Mouse (Mus musculus): ENCODE data around the gene Gm10570. TPM values are rescaled to one million over a fixed set of nuclear protein-coding genes. Genes with fewer than 3 reads are reported as not detected.

Gm10570 gene
- polyA plus RNA-seq, 1 experiment from 2014 or later: 0.92 TPM

- H3K4me3 ChIP-seq (replicated peaks; ENCODE audit: low read length): no peak overlapping the region
- H3K9me3 ChIP-seq (ENCODE audit: control insufficient read depth, low read length): no peaks in the 10 kb centered on the region
- H3K27ac ChIP-seq (ENCODE audit: low read length): no peak overlapping the region
- no peak for ATAC-seq
- no peak overlapping the region for H3K9ac ChIP-seq (replicated peaks; ENCODE audit: low read depth, low read length)
- no peaks in the 10 kb centered on the region for H3K36me3 ChIP-seq (ENCODE audit: control insufficient read depth, insufficient read depth)
- H3K4me1 ChIP-seq (replicated peaks; ENCODE audit: control insufficient read depth, insufficient read depth, low read length): peaks cover 26% of the 10 kb centered on the region
- no peak overlapping the region for H3K4me2 ChIP-seq (ENCODE audit: low read length)
- H3K27me3 ChIP-seq (replicated peaks; ENCODE audit: control insufficient read depth, insufficient read depth, low read length): no peaks in the 10 kb centered on the region
- WGBS: 77% methylated on average over 7 of the region's 7 CpGs
Measured at GRCm38 (mm10) chr4:130276573-130277176, 31.8 kb downstream of the Gm10570 start.

- Histone ChIP-seq H3K36me3 (ENCODE audit: control insufficient read depth, insufficient read depth) (no peaks in the 10 kb centered on the region), H3K4me3 (replicated peaks; ENCODE audit: low read length) (peak overlapping the region; percentile 72), H3K4me2 (ENCODE audit: low read length) (peak overlapping the region; percentile 86), H3K27ac (ENCODE audit: low read length) (peak overlapping the region; percentile 98), H3K9me3 (ENCODE audit: control insufficient read depth, low read length) (no peaks in the 10 kb centered on the region), H3K4me1 (replicated peaks; ENCODE audit: control insufficient read depth, insufficient read depth, low read length) (peaks cover 30% of the 10 kb centered on the region), H3K9ac (replicated peaks; ENCODE audit: low read depth, low read length) (peak overlapping the region; percentile 90), H3K27me3 (replicated peaks; ENCODE audit: control insufficient read depth, insufficient read depth, low read length) (no peaks in the 10 kb centered on the region)
- whole genome bisulfite sequencing: 44% methylated on average over 5 of the region's 5 CpGs
- ATAC-seq: no peak
Measured at GRCm38 (mm10) chr4:130275823-130276105, 32.7 kb downstream of the Gm10570 start.

- Histone ChIP-seq H3K27me3 (replicated peaks; ENCODE audit: control insufficient read depth, insufficient read depth, low read length) (no peaks in the 10 kb centered on the region), H3K9ac (replicated peaks; ENCODE audit: low read depth, low read length) (peak overlapping the region; percentile 90), H3K4me1 (replicated peaks; ENCODE audit: control insufficient read depth, insufficient read depth, low read length) (peaks cover 34% of the 10 kb centered on the region), H3K4me2 (ENCODE audit: low read length) (peak overlapping the region; percentile 86), H3K36me3 (ENCODE audit: control insufficient read depth, insufficient read depth) (no peaks in the 10 kb centered on the region), H3K9me3 (ENCODE audit: control insufficient read depth, low read length) (no peaks in the 10 kb centered on the region), H3K4me3 (replicated peaks; ENCODE audit: low read length) (peak overlapping the region; percentile 72), H3K27ac (ENCODE audit: low read length) (peak overlapping the region; percentile 98)
- under 1% methylated on average over 56 of the region's 62 CpGs for WGBS
- peak; percentile 36 for ATAC-seq
Measured at GRCm38 (mm10) chr4:130275016-130275822, 33.3 kb downstream of the Gm10570 start.

DNA sequence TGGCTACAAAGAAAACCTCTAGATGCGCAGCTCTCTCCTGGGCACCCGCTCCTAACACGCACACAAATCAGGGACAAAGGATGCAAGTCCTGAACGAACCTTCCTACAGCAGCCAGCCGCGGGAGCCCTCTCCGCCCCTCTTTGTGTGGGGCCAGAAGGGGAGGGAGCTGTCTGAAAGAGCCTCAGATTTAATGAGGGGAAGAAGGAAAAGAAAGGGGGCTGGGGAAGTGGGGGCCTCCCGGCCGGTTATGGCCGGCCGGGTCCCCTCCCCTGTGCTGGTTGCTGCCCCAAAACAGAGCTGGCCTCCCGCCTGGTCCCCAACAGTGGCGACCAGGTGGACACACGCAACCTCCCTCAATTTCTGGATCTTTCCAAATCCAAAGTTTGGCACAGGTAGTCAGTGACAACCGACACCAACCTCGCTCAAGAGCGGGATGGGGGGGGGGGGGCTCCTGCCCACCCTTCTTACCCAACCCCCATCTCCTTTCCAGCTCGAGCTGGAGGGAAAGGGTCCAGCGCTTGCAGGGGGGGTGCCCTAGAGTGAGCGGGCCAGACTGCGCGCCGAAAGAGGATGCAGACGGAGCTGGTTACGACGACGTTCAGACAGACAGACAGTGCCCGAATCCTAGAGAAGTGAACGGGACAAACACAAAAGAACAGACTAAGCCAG lies 34.0 kb downstream of the Gm10570 start:
- Histone ChIP-seq H3K27ac (ENCODE audit: low read length) (peak overlapping the region; percentile 98), H3K27me3 (replicated peaks; ENCODE audit: control insufficient read depth, insufficient read depth, low read length) (no peaks in the 10 kb centered on the region), H3K9me3 (ENCODE audit: control insufficient read depth, low read length) (no peaks in the 10 kb centered on the region), H3K9ac (replicated peaks; ENCODE audit: low read depth, low read length) (peak overlapping the region; percentile 90), H3K4me3 (replicated peaks; ENCODE audit: low read length) (peak overlapping the region; percentile 72), H3K4me1 (replicated peaks; ENCODE audit: control insufficient read depth, insufficient read depth, low read length) (peaks cover 36% of the 10 kb centered on the region), H3K36me3 (ENCODE audit: control insufficient read depth, insufficient read depth) (no peaks in the 10 kb centered on the region), H3K4me2 (ENCODE audit: low read length) (peak overlapping the region; percentile 86)
- peak; percentile 88 for ATAC-seq
- under 1% methylated on average over 29 of the region's 29 CpGs for WGBS

- peak overlapping the region; percentile 72 for H3K4me3 ChIP-seq (replicated peaks; ENCODE audit: low read length)
- peak overlapping the region; percentile 86 for H3K4me2 ChIP-seq (ENCODE audit: low read length)
- H3K9me3 ChIP-seq (ENCODE audit: control insufficient read depth, low read length): no peaks in the 10 kb centered on the region
- no peaks in the 10 kb centered on the region for H3K36me3 ChIP-seq (ENCODE audit: control insufficient read depth, insufficient read depth)
- H3K27me3 ChIP-seq (replicated peaks; ENCODE audit: control insufficient read depth, insufficient read depth, low read length): no peaks in the 10 kb centered on the region
- peak overlapping the region; percentile 98 for H3K27ac ChIP-seq (ENCODE audit: low read length)
- H3K4me1 ChIP-seq (replicated peaks; ENCODE audit: control insufficient read depth, insufficient read depth, low read length): peaks cover 36% of the 10 kb centered on the region
- H3K9ac ChIP-seq (replicated peaks; ENCODE audit: low read depth, low read length): peak overlapping the region; percentile 90
- under 1% methylated on average over 12 of the region's 12 CpGs for WGBS
- peak; percentile 43 for ATAC-seq
Measured at GRCm38 (mm10) chr4:130273698-130274345, 34.7 kb downstream of the Gm10570 start.

DNA sequence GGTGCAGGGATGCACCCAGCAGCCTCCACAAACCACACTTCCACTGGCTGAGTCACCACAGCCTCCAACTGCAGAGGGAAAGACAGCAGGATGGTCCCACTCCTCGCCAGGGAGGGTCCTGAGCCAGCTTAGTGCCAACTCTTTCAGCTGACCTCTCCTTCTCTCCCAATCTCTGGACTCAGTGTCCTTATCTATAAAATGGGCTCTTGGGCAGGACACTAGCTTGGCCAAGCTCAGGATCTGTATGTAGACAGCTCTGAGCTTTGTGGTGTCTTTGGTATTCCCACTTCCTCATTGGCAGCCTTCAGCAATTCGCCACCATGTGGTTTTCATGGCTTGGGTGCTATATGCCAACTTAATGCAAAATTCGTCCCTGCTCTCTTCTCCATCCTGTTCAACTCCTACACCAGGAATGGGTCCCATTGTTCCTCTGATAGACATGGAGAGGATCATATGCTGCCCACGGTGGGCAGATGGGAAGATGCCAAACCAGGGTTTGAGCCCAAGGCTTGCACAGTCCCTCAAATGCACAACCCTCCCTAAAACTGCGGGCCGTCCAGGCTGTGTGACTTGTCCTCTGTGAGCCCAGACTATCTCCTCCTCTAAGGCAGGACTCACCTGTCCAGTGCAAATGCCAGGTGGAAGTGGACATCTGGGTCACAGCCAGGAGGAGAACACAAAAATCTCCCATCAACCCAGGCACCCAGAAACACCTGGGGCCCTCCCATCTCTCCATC lies 37.7 kb downstream of the Gm10570 start:
- no peak overlapping the region for H3K4me2 ChIP-seq (ENCODE audit: low read length)
- no peaks in the 10 kb centered on the region for H3K36me3 ChIP-seq (ENCODE audit: control insufficient read depth, insufficient read depth)
- H3K27ac ChIP-seq (ENCODE audit: low read length): peak overlapping the region; percentile 57
- H3K27me3 ChIP-seq (replicated peaks; ENCODE audit: control insufficient read depth, insufficient read depth, low read length): no peaks in the 10 kb centered on the region
- no peak overlapping the region for H3K9ac ChIP-seq (replicated peaks; ENCODE audit: low read depth, low read length)
- WGBS: 80% methylated on average over 6 of the region's 6 CpGs
- no peaks in the 10 kb centered on the region for H3K9me3 ChIP-seq (ENCODE audit: control insufficient read depth, low read length)
- H3K4me3 ChIP-seq (replicated peaks; ENCODE audit: low read length): no peak overlapping the region
- ATAC-seq: no peak
- H3K4me1 ChIP-seq (replicated peaks; ENCODE audit: control insufficient read depth, insufficient read depth, low read length): peaks cover 35% of the 10 kb centered on the region

DNA sequence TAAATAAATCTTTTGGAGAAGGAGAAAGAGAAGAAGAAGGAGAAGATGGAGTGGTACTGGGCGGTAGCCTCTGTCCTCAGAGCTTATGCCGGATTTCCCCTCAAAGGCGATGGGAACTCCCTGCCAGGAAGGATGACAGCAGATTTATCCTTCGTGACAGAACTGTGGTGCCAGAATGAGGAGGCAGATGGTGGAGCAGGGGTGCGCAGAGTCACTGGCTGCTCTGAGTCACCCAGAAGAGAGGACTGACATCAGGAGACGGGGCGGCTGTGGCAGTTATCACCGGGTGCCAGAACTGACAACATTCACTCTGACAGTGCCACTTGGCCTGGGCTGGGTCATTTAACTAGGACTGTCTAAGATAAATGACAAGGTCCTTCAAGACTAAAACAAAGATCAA lies 38.4 kb downstream of the Gm10570 start:
- Histone ChIP-seq H3K9me3 (ENCODE audit: control insufficient read depth, low read length) (no peaks in the 10 kb centered on the region), H3K4me2 (ENCODE audit: low read length) (no peak overlapping the region), H3K4me3 (replicated peaks; ENCODE audit: low read length) (no peak overlapping the region), H3K27me3 (replicated peaks; ENCODE audit: control insufficient read depth, insufficient read depth, low read length) (no peaks in the 10 kb centered on the region), H3K36me3 (ENCODE audit: control insufficient read depth, insufficient read depth) (no peaks in the 10 kb centered on the region), H3K27ac (ENCODE audit: low read length) (no peak overlapping the region; the same call in 1 of the 2 replicates), H3K4me1 (replicated peaks; ENCODE audit: control insufficient read depth, insufficient read depth, low read length) (peaks cover 32% of the 10 kb centered on the region), H3K9ac (replicated peaks; ENCODE audit: low read depth, low read length) (no peak overlapping the region)
- ATAC-seq: no peak
- WGBS: 62% methylated on average over 8 of the region's 8 CpGs

- 90% methylated on average over 10 of the region's 10 CpGs for WGBS
- Histone ChIP-seq H3K36me3 (ENCODE audit: control insufficient read depth, insufficient read depth) (no peaks in the 10 kb centered on the region), H3K27me3 (replicated peaks; ENCODE audit: control insufficient read depth, insufficient read depth, low read length) (no peaks in the 10 kb centered on the region), H3K27ac (ENCODE audit: low read length) (no peak overlapping the region), H3K4me2 (ENCODE audit: low read length) (no peak overlapping the region), H3K9ac (replicated peaks; ENCODE audit: low read depth, low read length) (no peak overlapping the region), H3K4me1 (replicated peaks; ENCODE audit: control insufficient read depth, insufficient read depth, low read length) (peaks cover 38% of the 10 kb centered on the region), H3K4me3 (replicated peaks; ENCODE audit: low read length) (no peak overlapping the region), H3K9me3 (ENCODE audit: control insufficient read depth, low read length) (no peaks in the 10 kb centered on the region)
- ATAC-seq: no peak
Measured at GRCm38 (mm10) chr4:130268736-130269135, 39.7 kb downstream of the Gm10570 start.

Measured in forebrain, embryonic 16.5 days (tissue).